Comparison of ENCODE assay signal across 14 mouse cellular contexts in genomic region chr10:122528222-122528621, GRCm38 (mm10).
DNase-seq lines count a peak whose midpoint lies in the region; ATAC-seq lines count a peak whose summit lies in the region.
"Had no signal": no experiment of that assay in that cellular context is flagged by ENCODE, and none has a peak within 500 bp of the region (broad histone marks: within the 10 kb centered on the region; RNA-seq: fewer than 3 reads in every experiment).

No protein-coding gene starts in this region.

- WGBS in kidney, embryonic 16.5 days: 87% methylated on average over 10 of the region's 10 CpGs

- H3K9me3 ChIP-seq in kidney, embryonic 16.5 days (ENCODE audit: low read length): no peaks in the 10 kb centered on the region
- H3K9me3 ChIP-seq: forebrain, embryonic 10.5 days; hindbrain, embryonic 15.5 days; liver, embryonic 13.5 days had no signal

- no peak overlapping the region for H3K4me2 ChIP-seq in kidney, embryonic 16.5 days (replicated peaks; ENCODE audit: low read depth, low read length)
- H3K4me2 ChIP-seq: hindbrain, embryonic 15.5 days; liver, embryonic 13.5 days had no signal

- peak; percentile 16 for DNase-seq in adrenal gland, postnatal 10 days
- DNase-seq in adrenal gland, postnatal 25 days: no peak
- DNase-seq in kidney, postnatal 10 days: peak; percentile 22
- peak; percentile 6 for DNase-seq in lung, postnatal 14 days
- no peak for DNase-seq in spleen, postnatal 10 days (ENCODE audit: low spot score in 2 of 2)
- DNase-seq: cerebellum, adult 18-20 months; liver, embryonic 13.5 days; thymus, postnatal 14 days had no signal

- H3K9ac ChIP-seq in kidney, embryonic 16.5 days (replicated peaks; ENCODE audit: low read length): no peak overlapping the region
- H3K9ac ChIP-seq: hindbrain, embryonic 15.5 days; liver, embryonic 13.5 days had no signal

- no peaks in the 10 kb centered on the region for H3K36me3 ChIP-seq in kidney, embryonic 16.5 days (ENCODE audit: insufficient read depth, low read length)
- H3K36me3 ChIP-seq: forebrain, embryonic 10.5 days; hindbrain, embryonic 15.5 days; liver, embryonic 13.5 days had no signal

- H3K27ac ChIP-seq in kidney, embryonic 16.5 days (ENCODE audit: low read length): no peak overlapping the region
- no peak overlapping the region for H3K27ac ChIP-seq in brown adipose tissue, adult 24 weeks (replicated peaks; ENCODE audit: low read depth, low read length)
- H3K27ac ChIP-seq: forebrain, embryonic 10.5 days; hindbrain, embryonic 15.5 days; kidney, postnatal 0 days; liver, embryonic 13.5 days had no signal

- no peaks in the 10 kb centered on the region for H3K27me3 ChIP-seq in kidney, embryonic 16.5 days (ENCODE audit: insufficient read depth, low read length)
- H3K27me3 ChIP-seq: hindbrain, embryonic 15.5 days; liver, embryonic 13.5 days had no signal

- ATAC-seq in kidney, embryonic 16.5 days (ENCODE audit: low FRiP score, low TSS enrichment): no peak
- no peak for ATAC-seq in erythroblast, adult 5-6 weeks (replicated peaks; ENCODE audit: low FRiP score, poor library complexity, severe bottlenecking)

- no peak overlapping the region for H3K4me3 ChIP-seq in kidney, embryonic 16.5 days (ENCODE audit: low read length)
- H3K4me3 ChIP-seq in brown adipose tissue, adult 24 weeks (ENCODE audit: insufficient read depth, low read depth, low read length): peak overlapping the region; percentile 27; the same call in 1 of the 2 replicates
- H3K4me3 ChIP-seq: forebrain, embryonic 10.5 days; hindbrain, embryonic 15.5 days; liver, embryonic 13.5 days had no signal

- H3K4me1 ChIP-seq in kidney, embryonic 16.5 days (ENCODE audit: insufficient read depth, low read length): no peaks in the 10 kb centered on the region
- H3K4me1 ChIP-seq in brown adipose tissue, adult 24 weeks (ENCODE audit: control insufficient read depth, insufficient read depth, insufficient read length, low read length): no peaks in the 10 kb centered on the region
- H3K4me1 ChIP-seq: forebrain, embryonic 10.5 days; hindbrain, embryonic 15.5 days; liver, embryonic 13.5 days had no signal

Comparison
In these comparisons a context has a peak if more than half of its experiments do, and no peak if none do; other contexts are left out.
1. DNase-seq: peak in adrenal gland, postnatal 10 days (single experiment), kidney, postnatal 10 days (single experiment) and lung, postnatal 14 days (single experiment); none in adrenal gland, postnatal 25 days (single experiment) and spleen, postnatal 10 days (0 of 2).